Mouse (Mus musculus): ENCODE measurements around the gene Hirip3. TPM values are rescaled to one million over a fixed set of nuclear protein-coding genes. Genes with fewer than 3 reads are reported as not detected.
"Not testable (repeated sequence)": the region's sequence is repeated elsewhere in the genome, so short reads cannot be mapped to it uniquely, and the experiment has no call there.

Hirip3 gene
- polyA plus RNA-seq, 1 experiment from 2014 or later, result 14.3 TPM

- Histone ChIP-seq H3K4me2 (peak overlapping the region; percentile 98), H3K4me1 (replicated peaks) (peaks cover 36% of the 10 kb centered on the region), H3K36me3 (peaks cover 16% of the 10 kb centered on the region), H3K4me3 (peak overlapping the region; percentile 83), H3K27ac (peak overlapping the region; percentile 96), H3K9me3 (replicated peaks) (no peaks in the 10 kb centered on the region), H3K9ac (peak overlapping the region; percentile 89), H3K27me3 (no peaks in the 10 kb centered on the region)
- 1% methylated on average over 15 of the region's 15 CpGs for WGBS
- ATAC-seq (replicated peaks; ENCODE audit: insufficient number of reproducible peaks, insufficient read depth, low FRiP score, low read depth), result peak; percentile 3; the same call in 1 of the 2 replicates
Observed at GRCm38 (mm10) chr7:126883731-126884181, 22.0 kb downstream of the Hirip3 start.

GRCm38 (mm10) chr7:126884286-126885164 is 22.8 kb downstream of the Hirip3 start, which contains the start of gene Taok2:
Taok2 (minus strand) TSS chr7:126884703.
- Histone ChIP-seq H3K4me3 (peak within 1 kb of the TSS; percentile 83), H3K4me1 (replicated peaks) (peaks cover 36% of the 10 kb centered on the region), H3K9ac (peak within 1 kb of the TSS; percentile 89), H3K9me3 (replicated peaks) (no peaks in the 10 kb centered on the region), H3K4me2 (peak within 1 kb of the TSS; percentile 98), H3K36me3 (peaks cover 8% of the 10 kb centered on the region), H3K27me3 (no peaks in the 10 kb centered on the region), H3K27ac (peak within 1 kb of the TSS; percentile 96)
- ATAC-seq (replicated peaks; ENCODE audit: insufficient number of reproducible peaks, insufficient read depth, low FRiP score, low read depth), result peak; percentile 96
- WGBS, result under 1% methylated on average over 56 of the region's 56 CpGs

- no peak overlapping the region for H3K4me3 ChIP-seq
- H3K4me1 ChIP-seq (replicated peaks), result peaks cover 20% of the 10 kb centered on the region
- H3K27ac ChIP-seq, result no peak overlapping the region
- H3K36me3 ChIP-seq, result peaks cover 9% of the 10 kb centered on the region; the same call in 1 of the 2 replicates
- no peaks in the 10 kb centered on the region for H3K9me3 ChIP-seq (replicated peaks)
- WGBS, result 82% methylated on average over 5 of the region's 5 CpGs
- H3K27me3 ChIP-seq, result no peaks in the 10 kb centered on the region
- no peak for ATAC-seq (replicated peaks; ENCODE audit: insufficient number of reproducible peaks, insufficient read depth, low FRiP score, low read depth)
- H3K4me2 ChIP-seq, result no peak overlapping the region
- no peak overlapping the region for H3K9ac ChIP-seq
Observed at GRCm38 (mm10) chr7:126887281-126887680, 25.5 kb downstream of the Hirip3 start.

- H3K4me3 ChIP-seq, result no peak overlapping the region
- no peaks in the 10 kb centered on the region for H3K9me3 ChIP-seq (replicated peaks)
- WGBS, result 46% methylated on average over 7 of the region's 7 CpGs
- H3K9ac ChIP-seq, result no peak overlapping the region
- H3K4me1 ChIP-seq (replicated peaks), result peaks cover 4% of the 10 kb centered on the region; the same call in 1 of the 2 replicates
- peaks cover 9% of the 10 kb centered on the region; the same call in 1 of the 2 replicates for H3K36me3 ChIP-seq
- ATAC-seq (replicated peaks; ENCODE audit: insufficient number of reproducible peaks, insufficient read depth, low FRiP score, low read depth), result no peak
- no peak overlapping the region for H3K4me2 ChIP-seq
- H3K27ac ChIP-seq, result no peak overlapping the region
- H3K27me3 ChIP-seq, result no peaks in the 10 kb centered on the region
Observed at GRCm38 (mm10) chr7:126888852-126889251, 27.1 kb downstream of the Hirip3 start.

GRCm38 (mm10) chr7:126896912-126897311 is 35.1 kb downstream of the Hirip3 start:
- ATAC-seq (replicated peaks; ENCODE audit: insufficient number of reproducible peaks, insufficient read depth, low FRiP score, low read depth), result no peak
- H3K36me3 ChIP-seq, result peaks cover under 1% of the 10 kb centered on the region; the same call in 1 of the 2 replicates
- peak overlapping the region; percentile 67; the same call in 1 of the 2 replicates for H3K4me3 ChIP-seq
- no peak overlapping the region for H3K9ac ChIP-seq
- peaks cover 13% of the 10 kb centered on the region for H3K4me1 ChIP-seq (replicated peaks)
- peak overlapping the region; percentile 72; the same call in 1 of the 2 replicates for H3K27ac ChIP-seq
- WGBS, result 78% methylated on average over 5 of the region's 5 CpGs
- no peaks in the 10 kb centered on the region for H3K9me3 ChIP-seq (replicated peaks)
- peak overlapping the region; percentile 64; the same call in 1 of the 2 replicates for H3K4me2 ChIP-seq
- H3K27me3 ChIP-seq, result no peaks in the 10 kb centered on the region

- 19% methylated on average over 15 of the region's 16 CpGs for WGBS
- Histone ChIP-seq H3K27me3 (no peaks in the 10 kb centered on the region), H3K36me3 (no peaks in the 10 kb centered on the region), H3K4me3 (peak overlapping the region; percentile 67), H3K4me2 (peak overlapping the region; percentile 64), H3K27ac (peak overlapping the region; percentile 72), H3K9ac (peak overlapping the region; percentile 67), H3K4me1 (replicated peaks) (peaks cover 13% of the 10 kb centered on the region), H3K9me3 (replicated peaks) (no peaks in the 10 kb centered on the region)
- ATAC-seq (replicated peaks; ENCODE audit: insufficient number of reproducible peaks, insufficient read depth, low FRiP score, low read depth), result peak; percentile 63
Observed at GRCm38 (mm10) chr7:126897390-126898101, 35.8 kb downstream of the Hirip3 start.

- peak overlapping the region; percentile 72 for H3K27ac ChIP-seq
- H3K4me2 ChIP-seq, result peak overlapping the region; percentile 64
- WGBS, result 11% methylated on average over 37 of the region's 37 CpGs
- H3K4me3 ChIP-seq, result peak overlapping the region; percentile 67
- H3K4me1 ChIP-seq (replicated peaks), result peaks cover 13% of the 10 kb centered on the region
- H3K9me3 ChIP-seq (replicated peaks), result no peaks in the 10 kb centered on the region
- peak overlapping the region; percentile 67 for H3K9ac ChIP-seq
- H3K27me3 ChIP-seq, result no peaks in the 10 kb centered on the region
- ATAC-seq (replicated peaks; ENCODE audit: insufficient number of reproducible peaks, insufficient read depth, low FRiP score, low read depth), result peak; percentile 94
- H3K36me3 ChIP-seq, result no peaks in the 10 kb centered on the region
Observed at GRCm38 (mm10) chr7:126898102-126898990, 36.6 kb downstream of the Hirip3 start.

- ATAC-seq (replicated peaks; ENCODE audit: insufficient number of reproducible peaks, insufficient read depth, low FRiP score, low read depth); H3K27me3 ChIP-seq; H3K36me3 ChIP-seq; H3K4me3 ChIP-seq; H3K4me2 ChIP-seq; H3K9ac ChIP-seq; H3K9me3 ChIP-seq (replicated peaks); H3K27ac ChIP-seq: not testable (repeated sequence)
- WGBS, result 90% methylated on average over 7 of the region's 9 CpGs
- H3K4me1 ChIP-seq (replicated peaks), result peaks cover 13% of the 10 kb centered on the region
Observed at GRCm38 (mm10) chr7:126899781-126900180, 38.0 kb downstream of the Hirip3 start.

- no peaks in the 10 kb centered on the region for H3K4me1 ChIP-seq (replicated peaks)
- no peak overlapping the region for H3K9ac ChIP-seq
- H3K27me3 ChIP-seq, result no peaks in the 10 kb centered on the region
- no peak for ATAC-seq (replicated peaks; ENCODE audit: insufficient number of reproducible peaks, insufficient read depth, low FRiP score, low read depth)
- 61% methylated on average over 3 of the region's 3 CpGs for WGBS
- no peaks in the 10 kb centered on the region for H3K9me3 ChIP-seq (replicated peaks)
- no peak overlapping the region for H3K27ac ChIP-seq
- H3K4me3 ChIP-seq, result no peak overlapping the region
- no peaks in the 10 kb centered on the region for H3K36me3 ChIP-seq
- H3K4me2 ChIP-seq, result no peak overlapping the region
Observed at GRCm38 (mm10) chr7:126905590-126905989, 43.8 kb downstream of the Hirip3 start.

- ATAC-seq (replicated peaks; ENCODE audit: insufficient number of reproducible peaks, insufficient read depth, low FRiP score, low read depth), result no peak
- Histone ChIP-seq H3K4me3 (no peak overlapping the region), H3K4me2 (no peak overlapping the region), H3K9me3 (replicated peaks) (no peaks in the 10 kb centered on the region), H3K36me3 (no peaks in the 10 kb centered on the region), H3K27me3 (no peaks in the 10 kb centered on the region), H3K27ac (no peak overlapping the region), H3K9ac (no peak overlapping the region), H3K4me1 (replicated peaks) (no peaks in the 10 kb centered on the region)
- 67% methylated on average over 3 of the region's 3 CpGs for WGBS
Observed at GRCm38 (mm10) chr7:126914844-126915243, 53.1 kb downstream of the Hirip3 start.

All from heart, embryonic 15.5 days (tissue).